Mouse (Mus musculus) hindbrain, embryonic 14.5 days (tissue): ENCODE measurements around the gene Gm9913. TPM values are rescaled to one million over a fixed set of nuclear protein-coding genes. Genes with fewer than 3 reads are reported as not detected.
A peak's percentile ranks its signal among the peaks of the same experiment; 100 is the strongest.

Experiments
- ATAC-seq: fragments of 200-750 bp; cut with Nextera tagmentation; 2 replicates; pipeline ENCODE4 v1.8.0; 2017; ENCODE audit warnings: moderate number of reproducible peaks, mild to moderate bottlenecking, moderate TSS enrichment, moderate library complexity; ENCODE audit not compliant: low FRiP score
- DNase-seq: peaks from one replicate; pipeline ENCODE4 v3.0.0-alpha.2; 2015; ENCODE audit warnings: low spot score
- H3K27ac ChIP-seq: fragments of 300-500 bp; sonication (generic); 2 replicates; pipeline ENCODE4 v1.5.1; 2014; ENCODE audit warnings: mild to moderate bottlenecking, moderate library complexity
- H3K27me3 ChIP-seq: fragments of 300-500 bp; sonication (generic); 2 replicates; pipeline ENCODE4 v1.6.1; 2014; ENCODE audit warnings: mild to moderate bottlenecking, low read length, mixed read lengths; ENCODE audit not compliant: control insufficient read depth, insufficient read depth
- H3K36me3 ChIP-seq: fragments of 300-500 bp; sonication (generic); replicated peaks from 2 replicates; pipeline ENCODE4 v1.6.1; 2014; ENCODE audit not compliant: control insufficient read depth, insufficient read depth
- H3K4me1 ChIP-seq: fragments of 300-500 bp; sonication (generic); replicated peaks from 2 replicates; pipeline ENCODE4 v1.6.1; 2014; ENCODE audit warnings: antibody characterized with exemption, low read length, mixed read lengths; ENCODE audit not compliant: control insufficient read depth, insufficient read depth
- H3K4me2 ChIP-seq: fragments of 300-500 bp; sonication (generic); replicated peaks from 2 replicates; pipeline ENCODE4 v1.6.1; 2014; ENCODE audit warnings: mild to moderate bottlenecking, moderate library complexity
- H3K4me3 ChIP-seq: fragments of 300-500 bp; sonication (generic); replicated peaks from 2 replicates; pipeline ENCODE4 v1.5.1; 2014; ENCODE audit warnings: mild to moderate bottlenecking, low read length
- H3K9ac ChIP-seq: fragments of 300-500 bp; sonication (generic); 2 replicates; pipeline ENCODE4 v1.6.1; 2014
- H3K9me3 ChIP-seq: fragments of 300-500 bp; sonication (generic); 2 replicates; pipeline ENCODE4 v1.6.1; 2016; ENCODE audit warnings: low read length; ENCODE audit not compliant: control insufficient read depth
- WGBS: fragments of 180-500 bp; shearing (Covaris S2); extraction: QIAGEN DNeasy Blood & Tissue Kit; methylation state at CpG from one replicate; pipeline ENCODE4 v1.1.7; 2014; 5-methylcytosine and 5-hydroxymethylcytosine counted together
- polyA plus RNA-seq: library from polyadenylated mRNA; unstranded; fragments of >200 nt; fragmentation: Nextera tagmentation; extraction: Ambion mirVana; gene quantifications from 2 replicates; pipeline ENCODE4 v1.2.1, GENCODE M21; 2014

Gene Gm9913
- polyA plus RNA-seq = not detected in 2 replicates

GRCm38 (mm10) chr2:125505006-125505745 is at the start of gene Gm9913:
Gene Gm9913, plus strand, starts transcription at chr2:125505089.
- DNase-seq = peak; percentile 44
- peak within 1 kb of the TSS; percentile 54; the same call in 1 of the 2 replicates for H3K27ac ChIP-seq
- H3K27me3 ChIP-seq = no peaks in the 10 kb centered on the region; the same call in 1 of the 2 replicates
- H3K4me1 ChIP-seq = peaks cover 8% of the 10 kb centered on the region; the same call in 1 of the 2 replicates
- ATAC-seq = peak; percentile 52
- H3K4me2 ChIP-seq = peak within 1 kb of the TSS; percentile 98
- peak within 1 kb of the TSS; percentile 72 for H3K9ac ChIP-seq
- H3K36me3 ChIP-seq = no peaks in the 10 kb centered on the region
- H3K9me3 ChIP-seq = no peaks in the 10 kb centered on the region
- WGBS = under 1% methylated on average over 34 of the region's 45 CpGs
- peak within 1 kb of the TSS; percentile 82 for H3K4me3 ChIP-seq

- Histone ChIP-seq H3K4me3 (no peak overlapping the region), H3K9ac (no peak overlapping the region), H3K36me3 (no peaks in the 10 kb centered on the region), H3K4me2 (no peak overlapping the region), H3K4me1 (no peaks in the 10 kb centered on the region), H3K9me3 (no peaks in the 10 kb centered on the region), H3K27me3 (no peaks in the 10 kb centered on the region), H3K27ac (no peak overlapping the region)
- WGBS = 84% methylated on average over 15 of the region's 15 CpGs
- no peak for ATAC-seq
- no peak for DNase-seq
Observed at GRCm38 (mm10) chr2:125456059-125456789, 48.7 kb upstream of the Gm9913 start.

- DNase-seq (no peak), ATAC-seq (no peak)
- Histone ChIP-seq H3K4me1 (no peaks in the 10 kb centered on the region), H3K36me3 (no peaks in the 10 kb centered on the region), H3K9me3 (no peaks in the 10 kb centered on the region), H3K9ac (no peak overlapping the region), H3K4me2 (no peak overlapping the region), H3K27ac (no peak overlapping the region), H3K27me3 (no peaks in the 10 kb centered on the region), H3K4me3 (no peak overlapping the region)
- 88% methylated on average over 3 of the region's 3 CpGs for WGBS
Observed at GRCm38 (mm10) chr2:125459087-125459486, 45.8 kb upstream of the Gm9913 start.

GRCm38 (mm10) chr2:125464036-125464435 is 40.9 kb upstream of the Gm9913 start:
- Histone ChIP-seq H3K4me1 (no peaks in the 10 kb centered on the region), H3K36me3 (peaks cover 3% of the 10 kb centered on the region; the same call in 1 of the 2 replicates), H3K27ac (no peak overlapping the region), H3K27me3 (no peaks in the 10 kb centered on the region), H3K9ac (no peak overlapping the region), H3K9me3 (no peaks in the 10 kb centered on the region), H3K4me3 (no peak overlapping the region), H3K4me2 (no peak overlapping the region)
- DNase-seq (no peak), ATAC-seq (no peak)
- WGBS = 85% methylated on average over 6 of the region's 6 CpGs

- Histone ChIP-seq H3K9me3 (no peaks in the 10 kb centered on the region), H3K9ac (no peak overlapping the region), H3K27me3 (no peaks in the 10 kb centered on the region), H3K36me3 (peaks cover 3% of the 10 kb centered on the region; the same call in 1 of the 2 replicates), H3K27ac (no peak overlapping the region), H3K4me1 (no peaks in the 10 kb centered on the region), H3K4me3 (no peak overlapping the region), H3K4me2 (no peak overlapping the region)
- no peak for DNase-seq
- 73% methylated on average over 8 of the region's 8 CpGs for WGBS
- no peak for ATAC-seq
Observed at GRCm38 (mm10) chr2:125470553-125471295, 34.2 kb upstream of the Gm9913 start.

- Histone ChIP-seq H3K9me3 (no peaks in the 10 kb centered on the region), H3K4me1 (no peaks in the 10 kb centered on the region), H3K36me3 (peaks cover 3% of the 10 kb centered on the region; the same call in 1 of the 2 replicates), H3K4me3 (no peak overlapping the region), H3K27ac (no peak overlapping the region), H3K27me3 (no peaks in the 10 kb centered on the region), H3K4me2 (no peak overlapping the region), H3K9ac (no peak overlapping the region)
- 93% methylated on average over 4 of the region's 4 CpGs for WGBS
- no peak for ATAC-seq
- DNase-seq = no peak
Observed at GRCm38 (mm10) chr2:125471721-125472120, 33.2 kb upstream of the Gm9913 start.

- WGBS = 78% methylated on average over 2 of the region's 2 CpGs
- no peak for ATAC-seq
- Histone ChIP-seq H3K4me3 (no peak overlapping the region), H3K9me3 (no peaks in the 10 kb centered on the region), H3K9ac (no peak overlapping the region), H3K4me1 (no peaks in the 10 kb centered on the region), H3K36me3 (no peaks in the 10 kb centered on the region), H3K4me2 (no peak overlapping the region), H3K27ac (no peak overlapping the region), H3K27me3 (no peaks in the 10 kb centered on the region)
- DNase-seq = no peak
Observed at GRCm38 (mm10) chr2:125473228-125473627, 31.7 kb upstream of the Gm9913 start.

- ATAC-seq = no peak
- no peak overlapping the region for H3K9ac ChIP-seq
- WGBS = 85% methylated on average over 5 of the region's 5 CpGs
- no peak for DNase-seq
- no peaks in the 10 kb centered on the region for H3K27me3 ChIP-seq
- H3K27ac ChIP-seq = no peak overlapping the region
- H3K4me3 ChIP-seq = no peak overlapping the region
- no peak overlapping the region for H3K4me2 ChIP-seq
- no peaks in the 10 kb centered on the region for H3K4me1 ChIP-seq
- H3K36me3 ChIP-seq = no peaks in the 10 kb centered on the region
- no peaks in the 10 kb centered on the region for H3K9me3 ChIP-seq
Observed at GRCm38 (mm10) chr2:125474690-125475089, 30.2 kb upstream of the Gm9913 start.

- no peak overlapping the region for H3K4me3 ChIP-seq
- H3K9ac ChIP-seq = no peak overlapping the region
- H3K4me2 ChIP-seq = no peak overlapping the region
- H3K27me3 ChIP-seq = no peaks in the 10 kb centered on the region
- 91% methylated on average over 3 of the region's 3 CpGs for WGBS
- H3K36me3 ChIP-seq = no peaks in the 10 kb centered on the region
- ATAC-seq (no peak), DNase-seq (no peak)
- no peak overlapping the region for H3K27ac ChIP-seq
- H3K9me3 ChIP-seq = no peaks in the 10 kb centered on the region
- H3K4me1 ChIP-seq = no peaks in the 10 kb centered on the region
Observed at GRCm38 (mm10) chr2:125476231-125476630, 28.7 kb upstream of the Gm9913 start.
